25 mouse cellular contexts compared by ENCODE assay signal in the genomic region with DNA sequence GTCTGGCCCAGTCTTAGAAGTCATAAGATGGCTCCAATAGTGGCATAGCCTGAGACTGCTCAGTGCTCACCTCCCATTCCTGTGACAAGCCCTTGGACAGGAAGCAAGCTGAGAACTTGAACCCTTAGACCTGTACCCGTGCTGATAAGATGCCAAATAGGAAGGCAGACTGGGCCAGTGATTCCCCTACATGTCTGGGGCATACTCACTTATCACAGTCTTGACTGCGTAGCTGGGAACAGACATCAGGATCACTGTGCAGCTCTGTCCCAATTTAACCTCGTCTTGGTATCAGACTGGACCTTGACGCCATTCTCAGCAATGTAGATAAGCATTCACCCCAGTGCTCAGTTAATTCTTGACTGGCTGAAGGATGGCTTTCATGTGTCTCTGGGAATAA. TPM values are rescaled to one million over a fixed set of nuclear protein-coding genes. Genes with fewer than 3 reads are reported as not detected.
A peak's percentile ranks its signal among the peaks of the same experiment; 100 is the strongest.
DNase-seq lines count a peak whose midpoint lies in the region; ATAC-seq and TF ChIP-seq lines count a peak whose summit lies in the region.
"Had no signal": no experiment of that assay in that cellular context is flagged by ENCODE, and none has a peak within 500 bp of the region (broad histone marks: within the 10 kb centered on the region; RNA-seq: fewer than 3 reads in every experiment).

No protein-coding gene starts in this region.

- no peak for TF ChIP-seq CTCF in intestine, postnatal 0 days (IDR thresholded peaks at IDR 0.05; ENCODE audit: low read depth)

- H3K9me3 ChIP-seq in intestine, postnatal 0 days (ENCODE audit: control insufficient read depth), result no peaks in the 10 kb centered on the region
- no peaks in the 10 kb centered on the region for H3K9me3 ChIP-seq in intestine, embryonic 16.5 days (ENCODE audit: control insufficient read depth, low read length)
- no peaks in the 10 kb centered on the region for H3K9me3 ChIP-seq in megakaryocyte, embryonic 14.5 days
- H3K9me3 ChIP-seq: embryonic facial prominence, embryonic 15.5 days; forebrain, embryonic 10.5 days; forebrain, embryonic 15.5 days; heart, embryonic 15.5 days had no signal

- H3K27ac ChIP-seq in intestine, postnatal 0 days (ENCODE audit: low read depth, low read length), result peak overlapping the region; percentile 28; the same call in 1 of the 2 replicates
- no peak overlapping the region for H3K27ac ChIP-seq in intestine, embryonic 16.5 days (ENCODE audit: low read length)
- H3K27ac ChIP-seq: embryonic facial prominence, embryonic 15.5 days; forebrain, embryonic 10.5 days; forebrain, embryonic 15.5 days; heart, embryonic 15.5 days; hindbrain, embryonic 13.5 days; hindbrain, postnatal 0 days had no signal

- 45% methylated on average over 4 of the region's 4 CpGs for WGBS in intestine, postnatal 0 days
- 79% methylated on average over 4 of the region's 4 CpGs for WGBS in intestine, embryonic 16.5 days

- no peaks in the 10 kb centered on the region for H3K27me3 ChIP-seq in intestine, postnatal 0 days (replicated peaks; ENCODE audit: control insufficient read depth, insufficient read depth, low read length)
- H3K27me3 ChIP-seq in intestine, embryonic 16.5 days (replicated peaks; ENCODE audit: control insufficient read depth, insufficient read depth, low read length), result no peaks in the 10 kb centered on the region
- no peaks in the 10 kb centered on the region for H3K27me3 ChIP-seq in megakaryocyte, embryonic 14.5 days (replicated peaks)
- H3K27me3 ChIP-seq: embryonic facial prominence, embryonic 15.5 days; forebrain, embryonic 15.5 days; heart, embryonic 15.5 days; hindbrain, embryonic 13.5 days; Patski had no signal

- H3K4me3 ChIP-seq in intestine, postnatal 0 days (ENCODE audit: low read depth, low read length), result no peak overlapping the region
- H3K4me3 ChIP-seq in intestine, embryonic 16.5 days (ENCODE audit: low read length), result no peak overlapping the region
- peak overlapping the region; percentile 6 for H3K4me3 ChIP-seq in megakaryocyte, embryonic 14.5 days (replicated peaks)
- H3K4me3 ChIP-seq: embryonic facial prominence, embryonic 15.5 days; erythroblast, embryonic 14.5 days; forebrain, embryonic 10.5 days; forebrain, embryonic 15.5 days; heart, embryonic 15.5 days; hindbrain, embryonic 13.5 days had no signal

- peak; percentile 27 for DNase-seq in cerebellum, adult 11-12 months
- no peak for DNase-seq in cerebellum, postnatal 10 days
- no peak for DNase-seq in left cerebral cortex, adult 18-20 months (ENCODE audit: low spot score in 2 of 2)
- DNase-seq: B cell, adult 2 months; cerebellum, adult 18-20 months; cerebellum, postnatal 14 days; embryo, embryonic 11 days; gastrocnemius, postnatal 25 days; heart, adult 11 months; heart, postnatal 14 days had no signal

- no peaks in the 10 kb centered on the region for H3K36me3 ChIP-seq in intestine, postnatal 0 days (ENCODE audit: control insufficient read depth, insufficient read depth)
- H3K36me3 ChIP-seq in intestine, embryonic 16.5 days (ENCODE audit: control insufficient read depth, insufficient read depth, low read length), result no peaks in the 10 kb centered on the region
- peaks cover 56% of the 10 kb centered on the region for H3K36me3 ChIP-seq in megakaryocyte, embryonic 14.5 days (replicated peaks; ENCODE audit: low read length)
- H3K36me3 ChIP-seq: embryonic facial prominence, embryonic 15.5 days; forebrain, embryonic 10.5 days; heart, embryonic 15.5 days had no signal

- H3K4me1 ChIP-seq in intestine, postnatal 0 days (replicated peaks; ENCODE audit: control insufficient read depth, insufficient read depth, low read length), result peaks cover 3% of the 10 kb centered on the region; the same call in 1 of the 2 replicates
- H3K4me1 ChIP-seq in intestine, embryonic 16.5 days (ENCODE audit: control insufficient read depth, insufficient read depth, low read length), result 0 out of 2 replicates have a peak, but pooled peaks cover 6% of the 10 kb centered on the region
- H3K4me1 ChIP-seq in megakaryocyte, embryonic 14.5 days, result peaks cover 69% of the 10 kb centered on the region
- H3K4me1 ChIP-seq: forebrain, embryonic 10.5 days; forebrain, embryonic 15.5 days; heart, embryonic 15.5 days; hindbrain, embryonic 13.5 days had no signal

- ATAC-seq in intestine, postnatal 0 days, result peak; percentile 68
- ATAC-seq in intestine, embryonic 16.5 days, result no peak
- no peak for ATAC-seq in megakaryocyte, adult 5-6 weeks (ENCODE audit: poor library complexity, severe bottlenecking)
- ATAC-seq in megakaryocyte progenitor cell, adult 5-6 weeks (replicated peaks; ENCODE audit: poor library complexity), result peak; percentile 38
- ATAC-seq: activated CD4-positive, CD25-positive, alpha-beta regulatory T cell, adult 4 months; CD4-positive, CD25-positive, alpha-beta regulatory T cell, adult 4 months; forebrain, embryonic 15.5 days; hindbrain, postnatal 0 days; Patski had no signal

- H3K4me2 ChIP-seq in intestine, postnatal 0 days (replicated peaks; ENCODE audit: low read depth), result no peak overlapping the region
- no peak overlapping the region for H3K4me2 ChIP-seq in intestine, embryonic 16.5 days (ENCODE audit: low read depth, low read length)
- H3K4me2 ChIP-seq: embryonic facial prominence, embryonic 15.5 days; forebrain, embryonic 15.5 days; heart, embryonic 15.5 days; hindbrain, embryonic 13.5 days had no signal

- no peak overlapping the region for H3K9ac ChIP-seq in intestine, postnatal 0 days (ENCODE audit: low read depth, low read length)
- no peak overlapping the region for H3K9ac ChIP-seq in intestine, embryonic 16.5 days (ENCODE audit: low read depth, low read length)
- H3K9ac ChIP-seq: embryonic facial prominence, embryonic 15.5 days; forebrain, embryonic 15.5 days; heart, embryonic 15.5 days; hindbrain, embryonic 13.5 days had no signal

RNA-seq across cellular contexts. Expression of gene Tmem229b, which starts 29.9 kb away (rescaled TPM):
- 8.6 and 11.9 TPM in 2 replicates for polyA plus RNA-seq in intestine, postnatal 0 days (2015; fragmentation: Nextera tagmentation; extraction: Ambion mirVana)
- 5.1 and 5.3 TPM in 2 replicates for polyA plus RNA-seq in intestine, embryonic 16.5 days (2015; fragmentation: Nextera tagmentation; extraction: Ambion mirVana)
- polyA plus RNA-seq in megakaryocyte, embryonic 14.5 days (2012; ENCODE audit: insufficient read depth, low replicate concordance), result 10.9 and 11.1 TPM in 2 replicates
- 49.1 and 55.5 TPM in 2 replicates for total RNA-seq in megakaryocyte, adult 5-6 weeks (2015)
- 67.2 and 70.6 TPM in 2 replicates for total RNA-seq in megakaryocyte, adult 5-6 weeks (2017)
- total RNA-seq in megakaryocyte progenitor cell, adult 5-6 weeks (2015), result 73.3 and 75.4 TPM in 2 replicates
- total RNA-seq in megakaryocyte progenitor cell, adult 5-6 weeks (2017), result 84.1 and 102 TPM in 2 replicates
- 10 to 100 TPM; 24.8 to 25.5 TPM for total RNA-seq in left cerebral cortex, adult 18-20 months (2021)

RNA-seq across cellular contexts. Expression of gene Plekhh1, which starts 51.4 kb away (rescaled TPM):
- polyA plus RNA-seq in intestine, postnatal 0 days (2015; fragmentation: Nextera tagmentation; extraction: Ambion mirVana), result 12.2 and 12.6 TPM in 2 replicates
- polyA plus RNA-seq in intestine, embryonic 16.5 days (2015; fragmentation: Nextera tagmentation; extraction: Ambion mirVana), result 7.5 and 9.0 TPM in 2 replicates
- polyA plus RNA-seq in megakaryocyte, embryonic 14.5 days (2012; ENCODE audit: insufficient read depth, low replicate concordance), result 0.02 TPM in 1 of 2 replicates, not detected in the other
- 0.76 and 0.96 TPM in 2 replicates for total RNA-seq in megakaryocyte, adult 5-6 weeks (2015)
- total RNA-seq in megakaryocyte, adult 5-6 weeks (2017), result 0.37 and 0.98 TPM in 2 replicates
- total RNA-seq in megakaryocyte progenitor cell, adult 5-6 weeks (2015), result 0.22 and 0.25 TPM in 2 replicates
- 0.24 and 0.25 TPM in 2 replicates for total RNA-seq in megakaryocyte progenitor cell, adult 5-6 weeks (2017)
- 10 to 100 TPM in 1 of 2 experiments, 1 to 10 TPM in 1; 9.9 to 12.5 TPM for total RNA-seq in left cerebral cortex, adult 18-20 months (2021)
- polyA plus RNA-seq: erythroblast, embryonic 14.5 days had no signal

Comparison
In these comparisons a context has a peak if more than half of its experiments do, and no peak if none do; other contexts are left out.
1. ATAC-seq: peak in intestine, postnatal 0 days (single experiment) and megakaryocyte progenitor cell, adult 5-6 weeks (single experiment); none in intestine, embryonic 16.5 days (single experiment) and megakaryocyte, adult 5-6 weeks (single experiment).
2. RNA of gene Plekhh1, which starts 51.4 kb away (total RNA-seq): 9.9 to 12.5 TPM in left cerebral cortex, adult 18-20 months; 0.37 to 0.98 TPM in megakaryocyte, adult 5-6 weeks and 0.22 to 0.25 TPM in megakaryocyte progenitor cell, adult 5-6 weeks; every median in the first group is over 4 times any median in the second.